Mouse (Mus musculus) liver, embryonic 11.5 days (tissue): ENCODE results near the gene Adgrg1. TPM values are rescaled to one million over a fixed set of nuclear protein-coding genes. Genes with fewer than 3 reads are reported as not detected.

Experiments used
- ATAC-seq: fragments of 200-750 bp; cut with Nextera tagmentation; replicated peaks from 2 replicates; pipeline ENCODE4 v1.8.0; 2017; ENCODE audit warnings: moderate number of reproducible peaks, mild to moderate bottlenecking, moderate TSS enrichment, moderate library complexity; ENCODE audit not compliant: low FRiP score
- DNase-seq: peaks from one replicate; pipeline ENCODE4 v3.0.0-alpha.2; 2017; ENCODE audit warnings: low spot score
- H3K27ac ChIP-seq: fragments of 300-500 bp; sonication (generic); 2 replicates; pipeline ENCODE4 v1.5.1; 2014; ENCODE audit warnings: mild to moderate bottlenecking, low read depth, low read length, control low read depth
- H3K27me3 ChIP-seq: fragments of 300-500 bp; sonication (generic); replicated peaks from 2 replicates; pipeline ENCODE4 v1.6.1; 2014; ENCODE audit warnings: low read length, mixed read lengths; ENCODE audit not compliant: control insufficient read depth, insufficient read depth
- H3K36me3 ChIP-seq: fragments of 300-500 bp; sonication (generic); 2 replicates; pipeline ENCODE4 v1.6.1; 2014; ENCODE audit warnings: mild to moderate bottlenecking, low read length, moderate library complexity, mixed read lengths; ENCODE audit not compliant: control insufficient read depth, insufficient read depth
- H3K4me1 ChIP-seq: fragments of 300-500 bp; sonication (generic); replicated peaks from 2 replicates; pipeline ENCODE4 v1.6.1; 2014; ENCODE audit warnings: low read length, mixed read lengths; ENCODE audit not compliant: control insufficient read depth, insufficient read depth
- H3K4me2 ChIP-seq: fragments of 300-500 bp; sonication (generic); 2 replicates; pipeline ENCODE4 v1.6.1; 2014; ENCODE audit warnings: mild to moderate bottlenecking, control low read depth, moderate library complexity
- H3K4me3 ChIP-seq: fragments of 300-500 bp; sonication (generic); 2 replicates; pipeline ENCODE4 v1.5.1; 2014; ENCODE audit warnings: low read depth, low read length, control low read depth
- H3K9ac ChIP-seq: fragments of 300-500 bp; sonication (generic); 2 replicates; pipeline ENCODE4 v1.6.1; 2014; ENCODE audit warnings: low read depth, low read length, control low read depth
- H3K9me3 ChIP-seq: fragments of 300-500 bp; sonication (generic); 2 replicates; pipeline ENCODE4 v1.6.1; 2016; ENCODE audit warnings: low read length, inconsistent platforms, mixed read lengths; ENCODE audit not compliant: control insufficient read depth
- WGBS: fragments of 180-500 bp; shearing (Covaris S2); extraction: QIAGEN DNeasy Blood & Tissue Kit; methylation state at CpG from one replicate; pipeline ENCODE4 v1.1.7; 2014; 5-methylcytosine and 5-hydroxymethylcytosine counted together
- polyA plus RNA-seq: library from polyadenylated mRNA; unstranded; fragments of >200 nt; fragmentation: Nextera tagmentation; extraction: Ambion mirVana; gene quantifications from 2 replicates; pipeline ENCODE4 v1.2.1, GENCODE M21; 2014

Adgrg1 gene
- polyA plus RNA-seq, 1 experiment from 2014 or later, result 125 TPM

DNA sequence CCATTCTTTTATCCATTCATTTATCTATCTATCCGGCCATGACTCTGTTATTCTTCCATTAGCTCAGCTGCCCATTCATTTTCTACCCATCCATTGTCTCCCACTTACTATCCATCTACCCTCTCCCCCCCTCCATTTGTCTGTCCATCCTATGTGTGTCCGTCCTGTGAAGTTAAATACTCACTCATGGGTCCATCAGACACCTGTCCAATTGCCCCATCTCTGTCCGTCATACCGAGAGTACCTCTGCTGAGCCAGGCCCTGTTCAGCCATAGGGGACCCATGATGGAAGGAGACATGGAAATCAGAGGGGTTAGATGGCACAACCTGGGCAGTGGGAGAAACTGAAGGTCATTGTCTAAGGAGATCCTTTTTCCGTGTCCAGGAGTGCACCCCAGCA is 24.1 kb upstream of the Adgrg1 start:
- peaks cover 15% of the 10 kb centered on the region for H3K4me1 ChIP-seq
- H3K27me3 ChIP-seq, result no peaks in the 10 kb centered on the region
- DNase-seq, result no peak
- no peak overlapping the region for H3K4me2 ChIP-seq
- H3K9ac ChIP-seq, result no peak overlapping the region
- H3K4me3 ChIP-seq, result no peak overlapping the region
- no peak overlapping the region for H3K27ac ChIP-seq
- 76% methylated on average over 5 of the region's 5 CpGs for WGBS
- H3K9me3 ChIP-seq, result no peaks in the 10 kb centered on the region
- H3K36me3 ChIP-seq, result no peaks in the 10 kb centered on the region
- no peak for ATAC-seq

DNA sequence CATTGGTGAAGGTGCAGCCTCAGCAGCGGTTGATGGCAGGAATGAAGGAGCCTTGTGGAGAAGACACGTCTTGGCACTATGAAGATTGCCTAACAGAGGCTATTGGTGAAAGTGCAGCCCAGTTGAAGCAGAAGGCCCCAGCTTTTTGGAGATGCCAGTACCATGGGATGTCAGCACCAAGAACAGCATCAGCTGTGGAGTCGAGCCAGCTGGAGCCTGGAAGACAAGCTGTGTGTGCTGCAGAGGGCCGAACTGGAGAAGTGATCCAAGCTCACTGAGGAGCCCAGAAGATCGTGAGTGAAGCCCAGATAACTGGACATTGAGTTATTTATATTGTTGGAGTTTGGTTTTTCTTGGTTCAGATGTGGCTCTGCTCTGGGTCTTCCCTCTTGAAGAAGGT is 22.5 kb upstream of the Adgrg1 start:
- no peaks in the 10 kb centered on the region for H3K27me3 ChIP-seq
- no peak for ATAC-seq
- no peak overlapping the region for H3K4me3 ChIP-seq
- H3K27ac ChIP-seq, result no peak overlapping the region
- no peaks in the 10 kb centered on the region for H3K9me3 ChIP-seq
- no peak overlapping the region for H3K9ac ChIP-seq
- 75% methylated on average over 5 of the region's 5 CpGs for WGBS
- H3K4me2 ChIP-seq, result no peak overlapping the region
- H3K4me1 ChIP-seq, result peaks cover 19% of the 10 kb centered on the region
- H3K36me3 ChIP-seq, result no peaks in the 10 kb centered on the region
- no peak for DNase-seq

DNA sequence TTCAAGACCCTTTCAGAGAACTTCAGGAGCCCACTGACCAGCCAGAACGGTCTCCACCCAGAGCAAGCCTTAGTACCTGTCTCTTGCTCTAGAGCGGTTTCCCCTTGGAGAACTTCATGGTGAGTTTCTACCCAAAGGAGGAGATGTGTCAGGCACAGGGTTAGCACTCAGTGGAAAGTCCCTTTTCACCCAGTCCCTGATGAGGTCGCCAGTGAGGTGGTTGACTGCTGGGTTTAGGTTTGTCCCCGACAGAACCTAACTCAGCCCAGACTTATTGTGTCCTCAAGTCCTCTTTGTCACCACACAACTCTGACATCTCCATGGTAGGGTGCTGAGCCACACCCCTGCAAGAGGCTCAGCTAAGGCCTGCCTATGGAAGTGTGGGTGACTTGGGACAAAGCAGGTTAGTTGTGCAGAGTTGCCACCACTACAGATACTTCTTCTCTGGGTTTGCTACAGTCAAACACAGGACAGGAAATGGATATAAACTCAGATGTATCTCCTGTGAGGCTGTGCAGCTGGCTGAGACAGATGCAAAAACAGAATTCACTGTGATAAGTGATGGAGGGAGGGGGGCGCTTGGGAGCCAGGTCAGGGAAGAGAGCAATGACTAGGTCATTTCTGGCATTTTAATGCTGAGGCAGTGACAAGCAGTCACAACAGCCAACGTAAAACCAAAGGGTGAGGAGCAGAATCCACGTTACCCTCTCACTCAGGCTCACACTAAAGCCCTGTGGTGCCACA is 20.8 kb upstream of the Adgrg1 start:
- no peaks in the 10 kb centered on the region for H3K27me3 ChIP-seq
- H3K27ac ChIP-seq, result peak overlapping the region; percentile 78; the same call in 1 of the 2 replicates
- peak overlapping the region; percentile 25; the same call in 1 of the 2 replicates for H3K9ac ChIP-seq
- no peak overlapping the region for H3K4me3 ChIP-seq
- DNase-seq (no peak), ATAC-seq (peak; percentile 25; the same call in 1 of the 2 replicates)
- peaks cover 19% of the 10 kb centered on the region for H3K4me1 ChIP-seq
- WGBS, result 49% methylated on average over 7 of the region's 7 CpGs
- no peaks in the 10 kb centered on the region for H3K9me3 ChIP-seq
- H3K36me3 ChIP-seq, result no peaks in the 10 kb centered on the region
- H3K4me2 ChIP-seq, result peak overlapping the region; percentile 8; the same call in 1 of the 2 replicates

DNA sequence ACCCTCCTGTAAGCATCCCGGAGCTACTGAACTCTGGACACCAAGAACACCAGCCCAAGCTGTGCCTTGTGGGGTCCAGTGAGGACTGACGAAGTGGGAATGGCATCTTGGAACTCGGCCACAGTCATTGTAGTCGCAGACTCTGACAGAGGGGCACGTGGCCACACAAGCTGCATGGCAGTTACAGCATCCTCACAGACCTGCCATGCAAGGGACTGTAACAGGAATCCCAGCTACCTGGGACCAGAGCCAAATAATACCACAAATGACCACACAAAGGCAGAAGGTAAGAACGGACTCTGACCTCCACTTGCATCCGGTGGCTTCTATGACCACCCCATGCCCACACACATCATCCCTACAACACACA is 20.2 kb upstream of the Adgrg1 start:
- WGBS, result 79% methylated on average over 7 of the region's 7 CpGs
- Histone ChIP-seq H3K4me2 (peak overlapping the region; percentile 51; the same call in 1 of the 2 replicates), H3K27me3 (no peaks in the 10 kb centered on the region), H3K4me3 (no peak overlapping the region), H3K9me3 (no peaks in the 10 kb centered on the region), H3K36me3 (no peaks in the 10 kb centered on the region), H3K27ac (peak overlapping the region; percentile 78; the same call in 1 of the 2 replicates), H3K9ac (peak overlapping the region; percentile 25; the same call in 1 of the 2 replicates), H3K4me1 (peaks cover 19% of the 10 kb centered on the region)
- DNase-seq (no peak), ATAC-seq (no peak)

DNA sequence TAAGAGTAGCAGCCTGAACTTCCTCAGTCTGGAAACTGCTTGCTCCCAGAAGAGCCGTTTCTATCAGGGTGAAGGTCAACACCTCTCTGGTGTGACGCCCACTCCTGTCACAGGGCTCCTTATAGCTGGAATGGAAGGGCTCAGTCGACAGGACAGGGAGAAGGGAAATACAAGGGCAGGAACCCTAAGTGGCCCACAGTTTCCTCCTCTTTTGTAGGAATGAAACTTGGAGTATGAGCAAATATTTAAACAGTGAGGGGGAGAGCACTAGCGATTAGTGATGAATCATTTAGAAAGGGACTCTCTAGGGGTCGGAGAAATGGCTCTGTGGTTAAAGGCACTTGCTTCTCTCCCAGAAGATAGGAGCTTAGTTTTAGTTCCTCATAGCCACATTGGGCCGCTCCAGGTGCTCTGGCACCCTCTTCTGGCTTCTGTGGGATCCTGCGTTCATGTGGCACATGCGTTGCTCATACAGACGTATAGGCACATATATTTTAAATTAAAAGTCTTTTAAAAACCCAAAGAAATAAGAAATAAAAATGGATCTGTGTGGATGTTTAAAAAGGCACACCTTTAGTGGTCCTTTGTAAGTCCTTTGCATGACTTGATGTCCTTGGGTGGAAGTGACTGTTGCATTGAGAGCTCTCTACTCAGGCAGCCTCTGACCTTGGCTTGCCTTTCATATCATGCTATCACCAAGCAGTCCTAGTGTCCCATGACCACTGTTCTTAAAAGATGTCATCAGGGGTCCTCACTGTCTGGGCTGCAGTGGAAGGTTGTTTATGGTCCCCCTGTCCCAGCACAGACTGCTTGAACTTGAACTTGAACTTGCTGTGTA is 19.4 kb upstream of the Adgrg1 start:
- Histone ChIP-seq H3K9me3 (no peaks in the 10 kb centered on the region), H3K4me2 (peak overlapping the region; percentile 51), H3K36me3 (no peaks in the 10 kb centered on the region), H3K27me3 (no peaks in the 10 kb centered on the region), H3K4me3 (no peak overlapping the region), H3K27ac (peak overlapping the region; percentile 78), H3K4me1 (peaks cover 19% of the 10 kb centered on the region), H3K9ac (peak overlapping the region; percentile 64)
- WGBS, result 11% methylated on average over 9 of the region's 9 CpGs
- peak; percentile 80 for ATAC-seq
- DNase-seq, result no peak

DNA sequence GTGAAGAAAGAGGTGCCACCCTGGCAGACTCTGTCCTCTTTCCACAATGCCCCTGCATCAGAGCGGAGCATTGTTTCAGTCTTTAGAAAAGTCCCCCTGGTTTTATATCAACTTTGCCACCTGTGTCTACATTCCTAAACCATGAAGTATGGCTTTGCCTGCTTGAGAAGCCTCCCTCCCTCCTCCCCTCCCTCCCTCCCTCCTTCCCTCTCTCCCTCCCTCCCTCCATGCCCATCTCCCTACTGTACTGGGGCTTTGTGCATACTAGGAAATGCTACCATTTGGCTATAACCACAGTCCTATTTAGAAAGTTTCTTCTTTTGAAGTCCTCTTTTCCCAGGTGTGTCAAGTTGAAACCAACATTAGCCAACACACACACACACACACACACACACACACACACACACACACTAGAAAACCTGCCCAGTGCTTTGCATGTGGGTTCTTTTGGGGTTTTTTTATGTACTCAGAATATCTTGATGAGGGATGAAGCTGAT is 18.4 kb upstream of the Adgrg1 start:
- Histone ChIP-seq H3K4me3 (no peak overlapping the region), H3K27me3 (no peaks in the 10 kb centered on the region), H3K36me3 (no peaks in the 10 kb centered on the region), H3K4me1 (peaks cover 19% of the 10 kb centered on the region), H3K4me2 (no peak overlapping the region), H3K9ac (no peak overlapping the region), H3K27ac (peak overlapping the region; percentile 78), H3K9me3 (no peaks in the 10 kb centered on the region)
- WGBS, result 86% methylated on average over 1 of the region's 1 CpGs
- ATAC-seq (peak; percentile 28; the same call in 1 of the 2 replicates), DNase-seq (no peak)

DNA sequence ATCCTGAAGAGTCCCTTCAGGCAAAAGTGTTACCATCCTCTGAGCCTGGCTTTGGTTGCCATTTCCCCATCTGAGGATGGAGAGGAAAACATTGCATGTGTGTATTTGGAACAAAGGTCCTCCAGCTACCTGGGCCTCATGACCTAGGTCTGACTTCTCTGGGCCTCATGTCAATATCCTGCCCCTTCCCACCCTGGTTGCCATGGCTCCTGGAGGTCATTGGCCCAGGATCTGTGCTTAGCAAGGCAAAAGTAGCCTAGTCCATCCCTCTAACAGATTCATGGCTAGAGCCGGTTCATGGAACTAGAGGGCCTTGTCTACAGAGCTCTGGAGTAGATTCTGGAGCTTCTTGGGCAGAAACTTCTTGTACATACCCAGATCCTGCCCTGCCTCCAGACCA is 12.3 kb upstream of the Adgrg1 start:
- Histone ChIP-seq H3K36me3 (no peaks in the 10 kb centered on the region), H3K9me3 (no peaks in the 10 kb centered on the region), H3K4me1 (peaks cover 31% of the 10 kb centered on the region), H3K9ac (no peak overlapping the region), H3K4me3 (no peak overlapping the region), H3K27me3 (no peaks in the 10 kb centered on the region), H3K27ac (peak overlapping the region; percentile 97; the same call in 1 of the 2 replicates), H3K4me2 (no peak overlapping the region)
- WGBS, result 76% methylated on average over 1 of the region's 1 CpGs
- ATAC-seq (no peak), DNase-seq (no peak)

DNA sequence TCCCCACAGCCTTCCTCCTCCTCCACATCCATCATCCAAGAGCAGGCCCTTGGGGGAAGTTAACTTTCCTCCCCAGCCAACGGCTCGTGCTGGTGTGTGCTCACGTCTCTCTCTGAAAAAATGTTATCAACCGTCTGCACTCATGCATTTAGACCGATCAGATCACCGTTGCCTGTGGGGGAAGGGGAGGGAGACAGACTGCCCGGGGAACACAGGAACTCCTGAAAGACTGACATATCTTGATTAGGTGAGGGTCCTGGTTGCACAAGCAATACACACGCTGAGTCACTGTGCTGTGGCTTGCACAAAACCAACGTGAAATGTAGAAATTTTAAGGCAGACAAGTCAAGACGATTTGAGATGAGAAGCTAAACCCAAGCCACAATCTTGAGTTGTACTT is 9.7 kb upstream of the Adgrg1 start:
- peak; percentile 95 for ATAC-seq
- no peaks in the 10 kb centered on the region for H3K36me3 ChIP-seq
- H3K4me1 ChIP-seq, result peaks cover 37% of the 10 kb centered on the region
- H3K4me2 ChIP-seq, result peak overlapping the region; percentile 44
- no peaks in the 10 kb centered on the region for H3K9me3 ChIP-seq
- no peak overlapping the region for H3K4me3 ChIP-seq
- H3K27ac ChIP-seq, result peak overlapping the region; percentile 97
- H3K9ac ChIP-seq, result peak overlapping the region; percentile 51
- H3K27me3 ChIP-seq, result no peaks in the 10 kb centered on the region
- peak; percentile 70 for DNase-seq
- WGBS, result 10% methylated on average over 10 of the region's 10 CpGs
